Mouse (Mus musculus) forelimb bud, embryonic 11.5 days (tissue): ENCODE results near the gene Banp.

Experiments
- DNase-seq: peaks from one replicate; pipeline ENCODE4 v3.0.0-alpha.2; 2012; ENCODE audit warnings: low read depth, low spot score

The Banp gene

GRCm38 (mm10) chr8:121980792-121981519, 31.4 kb downstream of the Banp start:
- no peak for DNase-seq

GRCm38 (mm10) chr8:121981520-121981895, 32.0 kb downstream of the Banp start:
- no peak for DNase-seq

- no peak for DNase-seq
Observed at GRCm38 (mm10) chr8:121985673-121986072, 36.1 kb downstream of the Banp start.

- no peak for DNase-seq
Observed at GRCm38 (mm10) chr8:121987892-121988291, 38.3 kb downstream of the Banp start.

GRCm38 (mm10) chr8:121990506-121991255, 41.1 kb downstream of the Banp start:
- no peak for DNase-seq

GRCm38 (mm10) chr8:121991611-121992010, 42.1 kb downstream of the Banp start:
- no peak for DNase-seq

- no peak for DNase-seq
Observed at GRCm38 (mm10) chr8:121992911-121993310, 43.4 kb downstream of the Banp start.

GRCm38 (mm10) chr8:121995112-121995511, 45.6 kb downstream of the Banp start:
- no peak for DNase-seq

GRCm38 (mm10) chr8:121995895-121996294, 46.3 kb downstream of the Banp start:
- DNase-seq, result no peak

GRCm38 (mm10) chr8:121998631-121999030, 49.1 kb downstream of the Banp start:
- no peak for DNase-seq

GRCm38 (mm10) chr8:121999211-121999610, 49.7 kb downstream of the Banp start:
- DNase-seq, result no peak

GRCm38 (mm10) chr8:122001339-122002115, 52.0 kb downstream of the Banp start:
- DNase-seq, result no peak

- DNase-seq, result no peak
Observed at GRCm38 (mm10) chr8:122003646-122004045, 54.1 kb downstream of the Banp start.

- no peak for DNase-seq
Observed at GRCm38 (mm10) chr8:122004131-122004530, 54.6 kb downstream of the Banp start.

- DNase-seq, result no peak
Observed at GRCm38 (mm10) chr8:122005422-122006204, 56.1 kb downstream of the Banp start.

GRCm38 (mm10) chr8:122006688-122007484, 57.3 kb downstream of the Banp start:
- no peak for DNase-seq

GRCm38 (mm10) chr8:122008395-122008794, 58.8 kb downstream of the Banp start:
- no peak for DNase-seq

GRCm38 (mm10) chr8:122010638-122011037, 61.1 kb downstream of the Banp start:
- DNase-seq, result no peak

GRCm38 (mm10) chr8:122011066-122011588, 61.6 kb downstream of the Banp start:
- no peak for DNase-seq

- no peak for DNase-seq
Observed at GRCm38 (mm10) chr8:122014606-122015005, 65.1 kb downstream of the Banp start.
